Mouse (Mus musculus) liver, postnatal 0 days (tissue): ENCODE measurements around the gene Tbx19. TPM values are rescaled to one million over a fixed set of nuclear protein-coding genes. Genes with fewer than 3 reads are reported as not detected.

Source experiments
- ATAC-seq: fragments of 200-750 bp; cut with Nextera tagmentation; 2 replicates; pipeline ENCODE4 v1.8.0; 2017; ENCODE audit warnings: mild to moderate bottlenecking, moderate library complexity
- DNase-seq: peaks from one replicate; pipeline ENCODE4 v3.0.0-alpha.2; 2016
- H3K27ac ChIP-seq: fragments of 300-500 bp; sonication (generic); 2 replicates; pipeline ENCODE4 v1.5.1; 2014; ENCODE audit warnings: antibody characterized with exemption, moderate library complexity, mild to moderate bottlenecking, low read depth
- H3K27me3 ChIP-seq: fragments of 300-500 bp; sonication (generic); 2 replicates; pipeline ENCODE4 v1.6.1; 2014; ENCODE audit warnings: low read length, control low read depth, mixed read lengths; ENCODE audit not compliant: insufficient read depth
- H3K36me3 ChIP-seq: fragments of 300-500 bp; sonication (generic); replicated peaks from 2 replicates; pipeline ENCODE4 v1.6.1; 2014; ENCODE audit warnings: mild to moderate bottlenecking, control low read depth, low read length, moderate library complexity, mixed read lengths; ENCODE audit not compliant: insufficient read depth
- H3K4me1 ChIP-seq: fragments of 300-500 bp; sonication (generic); 2 replicates; pipeline ENCODE4 v1.6.1; 2014; ENCODE audit warnings: antibody characterized with exemption, mild to moderate bottlenecking, control low read depth; ENCODE audit not compliant: insufficient read depth
- H3K4me2 ChIP-seq: fragments of 300-500 bp; sonication (generic); 2 replicates; pipeline ENCODE4 v1.6.1; 2014; ENCODE audit warnings: low read depth, mild to moderate bottlenecking, low read length, moderate library complexity, mixed read lengths
- H3K4me3 ChIP-seq: fragments of 300-500 bp; sonication (generic); 2 replicates; pipeline ENCODE4 v1.5.1; 2014; ENCODE audit warnings: low read depth, low read length
- H3K9ac ChIP-seq: fragments of 300-500 bp; sonication (generic); replicated peaks from 2 replicates; pipeline ENCODE4 v1.6.1; 2014; ENCODE audit warnings: mild to moderate bottlenecking, moderate library complexity
- H3K9me3 ChIP-seq: fragments of 300-500 bp; sonication (generic); 2 replicates; pipeline ENCODE4 v1.6.1; 2016; ENCODE audit warnings: mild to moderate bottlenecking, control low read depth, low read length, mixed read lengths
- CTCF ChIP-seq: sonication (generic); IDR thresholded peaks from 2 replicates; pipeline ENCODE4 v1.5.1; 2016; ENCODE audit warnings: antibody characterized with exemption, low read depth
- EP300 ChIP-seq: IDR thresholded peaks from 2 replicates; pipeline ENCODE4 v1.6.1; 2016; ENCODE audit warnings: antibody characterized with exemption, low read depth, mild to moderate bottlenecking
- WGBS: fragments of 180-500 bp; shearing (Covaris S2); extraction: QIAGEN DNeasy Blood & Tissue Kit; methylation state at CpG from one replicate; pipeline ENCODE4 v1.1.7; 2014; ENCODE audit not compliant: insufficient replicate concordance; 5-methylcytosine and 5-hydroxymethylcytosine counted together
- polyA plus RNA-seq: library from polyadenylated mRNA; unstranded; fragments of >200 nt; fragmentation: Nextera tagmentation; extraction: Ambion mirVana; gene quantifications from 2 replicates; pipeline ENCODE4 v1.2.1, GENCODE M21; 2015

Tbx19 gene
- polyA plus RNA-seq, 1 experiment from 2014 or later, result 0.06 TPM

DNA sequence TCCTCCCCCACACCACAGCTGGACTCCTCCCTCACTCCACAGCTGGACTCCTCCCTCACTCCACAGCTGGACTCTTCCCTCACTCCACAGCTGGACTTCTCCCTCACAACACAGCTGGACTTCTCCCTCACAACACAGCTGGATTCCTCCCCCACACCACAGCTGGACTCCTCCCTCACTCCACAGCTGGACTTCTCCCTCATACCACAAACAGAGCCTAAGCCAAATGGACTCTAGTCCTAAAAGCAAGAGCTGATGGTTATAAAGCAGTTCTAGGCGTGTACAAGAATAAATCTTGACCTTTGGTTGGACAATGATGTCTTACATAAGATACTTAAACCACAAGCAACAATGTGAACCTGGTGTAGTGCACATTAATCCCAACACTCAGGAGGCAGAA is 38.4 kb upstream of the Tbx19 start:
- Histone ChIP-seq H3K4me3 (no peak overlapping the region), H3K36me3 (no peaks in the 10 kb centered on the region), H3K27ac (no peak overlapping the region), H3K27me3 (no peaks in the 10 kb centered on the region), H3K4me1 (peaks cover 16% of the 10 kb centered on the region), H3K9me3 (no peaks in the 10 kb centered on the region), H3K4me2 (no peak overlapping the region), H3K9ac (no peak overlapping the region)
- TF ChIP-seq CTCF (no peak), EP300 (no peak)
- no peak for DNase-seq
- WGBS, result 56% methylated on average over 1 of the region's 1 CpGs
- no peak for ATAC-seq

GRCm38 (mm10) chr1:165197875-165198274 is 37.3 kb upstream of the Tbx19 start:
- H3K36me3 ChIP-seq, result no peaks in the 10 kb centered on the region
- H3K4me3 ChIP-seq, result no peak overlapping the region
- no peaks in the 10 kb centered on the region for H3K9me3 ChIP-seq
- 40% methylated on average over 3 of the region's 3 CpGs for WGBS
- no peak overlapping the region for H3K27ac ChIP-seq
- TF ChIP-seq EP300 (no peak), CTCF (no peak)
- H3K27me3 ChIP-seq, result no peaks in the 10 kb centered on the region
- no peak overlapping the region for H3K9ac ChIP-seq
- DNase-seq (no peak), ATAC-seq (no peak)
- H3K4me2 ChIP-seq, result no peak overlapping the region
- peaks cover 18% of the 10 kb centered on the region for H3K4me1 ChIP-seq

- ATAC-seq (no peak), DNase-seq (no peak)
- Histone ChIP-seq H3K36me3 (no peaks in the 10 kb centered on the region), H3K4me2 (peak overlapping the region; percentile 94; the same call in 1 of the 2 replicates), H3K9ac (0 out of 2 replicates have a peak overlapping the region, but pooled peaks have one; percentile 21), H3K27ac (peak overlapping the region; percentile 95), H3K27me3 (no peaks in the 10 kb centered on the region), H3K4me1 (peaks cover 26% of the 10 kb centered on the region), H3K4me3 (no peak overlapping the region), H3K9me3 (no peaks in the 10 kb centered on the region)
- WGBS, result 54% methylated on average over 3 of the region's 3 CpGs
- TF ChIP-seq EP300 (no peak), CTCF (no peak)
Measured at GRCm38 (mm10) chr1:165195396-165195960, 34.9 kb upstream of the Tbx19 start.

DNA sequence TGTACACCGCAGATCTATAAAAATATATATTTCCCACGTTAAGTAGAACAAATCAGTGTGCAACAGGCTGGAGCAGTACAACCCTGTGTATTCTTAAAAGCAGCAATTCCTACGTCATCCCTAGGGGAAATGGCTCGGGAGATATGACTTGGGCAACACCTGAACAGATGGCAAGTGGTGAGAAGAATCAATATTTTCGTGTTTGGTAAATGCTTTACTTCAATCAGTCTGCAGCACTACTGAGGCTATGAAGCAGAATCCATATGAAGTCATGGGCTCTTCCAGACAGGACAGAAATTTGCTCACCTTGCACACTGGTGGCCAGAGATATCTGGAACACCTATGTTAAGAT is 34.1 kb upstream of the Tbx19 start:
- no peaks in the 10 kb centered on the region for H3K36me3 ChIP-seq

GRCm38 (mm10) chr1:165193880-165194661 is 33.5 kb upstream of the Tbx19 start, which contains the start of gene Sft2d2:
Sft2d2 (minus strand) TSS chr1:165194438.
- DNase-seq (peak; percentile 98), ATAC-seq (peak; percentile 97)
- under 1% methylated on average over 68 of the region's 69 CpGs for WGBS
- H3K9me3 ChIP-seq, result no peaks in the 10 kb centered on the region
- peak within 1 kb of the TSS; percentile 95 for H3K27ac ChIP-seq
- no peaks in the 10 kb centered on the region for H3K27me3 ChIP-seq
- H3K4me2 ChIP-seq, result peak within 1 kb of the TSS; percentile 94
- H3K9ac ChIP-seq, result peak within 1 kb of the TSS; percentile 86
- peak; percentile 64 for TF ChIP-seq EP300
- TF ChIP-seq CTCF, result peak; percentile 44; the same call in 1 of the 2 replicates
- H3K36me3 ChIP-seq, result no peaks in the 10 kb centered on the region
- H3K4me1 ChIP-seq, result peaks cover 26% of the 10 kb centered on the region
- H3K4me3 ChIP-seq, result peak within 1 kb of the TSS; percentile 92

More for the DNA sequence above, 34.1 kb upstream of the Tbx19 start:
- TF ChIP-seq CTCF, result no peak
- no peak for TF ChIP-seq EP300
- Histone ChIP-seq H3K4me2 (peak overlapping the region; percentile 94), H3K9ac (peak overlapping the region; percentile 86), H3K27ac (peak overlapping the region; percentile 95), H3K4me3 (peak overlapping the region; percentile 92), H3K9me3 (no peaks in the 10 kb centered on the region), H3K4me1 (peaks cover 26% of the 10 kb centered on the region), H3K27me3 (no peaks in the 10 kb centered on the region)
- ATAC-seq (peak; percentile 60), DNase-seq (no peak)
- 4% methylated on average over 5 of the region's 5 CpGs for WGBS

GRCm38 (mm10) chr1:165193426-165193825 is 32.9 kb upstream of the Tbx19 start:
- Histone ChIP-seq H3K4me3 (peak overlapping the region; percentile 92), H3K9ac (peak overlapping the region; percentile 86), H3K4me2 (peak overlapping the region; percentile 94), H3K27ac (peak overlapping the region; percentile 95), H3K27me3 (no peaks in the 10 kb centered on the region), H3K9me3 (no peaks in the 10 kb centered on the region), H3K36me3 (no peaks in the 10 kb centered on the region), H3K4me1 (peaks cover 26% of the 10 kb centered on the region)
- ATAC-seq, result no peak
- no peak for TF ChIP-seq EP300
- TF ChIP-seq CTCF, result no peak
- 2% methylated on average over 7 of the region's 7 CpGs for WGBS
- DNase-seq, result no peak
